Mouse (Mus musculus) megakaryocyte, adult 5-6 weeks (primary cell): ENCODE data around the gene Eif4enif1. TPM values are rescaled to one million over a fixed set of nuclear protein-coding genes. Genes with fewer than 3 reads are reported as not detected.
"Not testable (repeated sequence)": the region's sequence is repeated elsewhere in the genome, so short reads cannot be mapped to it uniquely, and the experiment has no call there.

Experiments used
- ATAC-seq: 2 replicates; pipeline ENCODE4 v1.8.0; 2016; ENCODE audit warnings: mild to moderate bottlenecking, inconsistent platforms; ENCODE audit not compliant: poor library complexity, severe bottlenecking
- total RNA-seq, 2 experiments: library from RNA; stranded (forward) in 1 of 2; stranded (reverse) in 1 of 2; fragments of 153-499, 151-499 nt in 1 of 2; fragments of 221-1000, 200-1000 nt in 1 of 2; gene quantifications; 2 replicates each; pipeline versions ENCODE4 v1.2.3 to v1.2.4; 2015 to 2017

Eif4enif1 gene
- total RNA-seq, 2 experiments from 2014 or later: 50.7 to 80.1 TPM

GRCm38 (mm10) chr11:3180510-3181160 lies 21.6 kb upstream of the Eif4enif1 start:
- ATAC-seq: not testable (repeated sequence)

- peak; percentile 12 for ATAC-seq
Measured at GRCm38 (mm10) chr11:3181250-3181649, 20.9 kb upstream of the Eif4enif1 start.

GRCm38 (mm10) chr11:3181971-3182370 lies 20.2 kb upstream of the Eif4enif1 start:
- not testable (repeated sequence) for ATAC-seq

GRCm38 (mm10) chr11:3182707-3183106 lies 19.5 kb upstream of the Eif4enif1 start:
- ATAC-seq: not testable (repeated sequence)

GRCm38 (mm10) chr11:3193363-3193762 lies 8.8 kb upstream of the Eif4enif1 start, which contains the start of gene Sfi1:
TSS of gene Sfi1 (minus strand) at chr11:3193463.
- no peak for ATAC-seq

- ATAC-seq: not testable (repeated sequence)
Measured at GRCm38 (mm10) chr11:3200636-3201035, 1.6 kb upstream of the Eif4enif1 start.

- ATAC-seq: peak; percentile 0; the same call in 1 of the 2 replicates
Measured at GRCm38 (mm10) chr11:3201326-3202230, 614 bp upstream of the Eif4enif1 start.

GRCm38 (mm10) chr11:3202781-3203441 lies 719 bp downstream of the Eif4enif1 start:
- peak; percentile 8 for ATAC-seq

- ATAC-seq: no peak
Measured at GRCm38 (mm10) chr11:3203771-3204170, 1.6 kb downstream of the Eif4enif1 start.

GRCm38 (mm10) chr11:3205207-3205606 lies 3.0 kb downstream of the Eif4enif1 start:
- no peak for ATAC-seq

- no peak for ATAC-seq
Measured at GRCm38 (mm10) chr11:3206783-3207182, 4.6 kb downstream of the Eif4enif1 start.

GRCm38 (mm10) chr11:3212526-3212925 lies 10.3 kb downstream of the Eif4enif1 start:
- ATAC-seq: no peak

- ATAC-seq: no peak
Measured at GRCm38 (mm10) chr11:3223105-3223504, 20.9 kb downstream of the Eif4enif1 start.

GRCm38 (mm10) chr11:3227113-3227512 lies 24.9 kb downstream of the Eif4enif1 start:
- no peak for ATAC-seq

GRCm38 (mm10) chr11:3232248-3232647 lies 30.1 kb downstream of the Eif4enif1 start:
- no peak for ATAC-seq

GRCm38 (mm10) chr11:3233704-3234103 lies 31.5 kb downstream of the Eif4enif1 start:
- ATAC-seq: no peak

GRCm38 (mm10) chr11:3235277-3235676 lies 33.1 kb downstream of the Eif4enif1 start:
- ATAC-seq: no peak

- no peak for ATAC-seq
Measured at GRCm38 (mm10) chr11:3242395-3242794, 40.2 kb downstream of the Eif4enif1 start.

- no peak for ATAC-seq
Measured at GRCm38 (mm10) chr11:3243771-3244170, 41.6 kb downstream of the Eif4enif1 start.

- no peak for ATAC-seq
Measured at GRCm38 (mm10) chr11:3247387-3247786, 45.2 kb downstream of the Eif4enif1 start.

- no peak for ATAC-seq
Measured at GRCm38 (mm10) chr11:3259537-3259936, 57.3 kb downstream of the Eif4enif1 start.
